Mouse (Mus musculus) lung, postnatal 25 days (tissue): ENCODE data around the gene Ttc17.

Source experiments
- DNase-seq: peaks from one replicate; pipeline ENCODE4 v3.0.0; 2022; ENCODE audit warnings: low spot score

Ttc17 gene

GRCm38 (mm10) chr2:94378678-94379077, 27.8 kb downstream of the Ttc17 start:
- DNase-seq: no peak

- peak; percentile 16 for DNase-seq
Observed at GRCm38 (mm10) chr2:94371093-94371492, 35.4 kb downstream of the Ttc17 start.

- DNase-seq: no peak
Observed at GRCm38 (mm10) chr2:94363821-94364220, 42.7 kb downstream of the Ttc17 start.

GRCm38 (mm10) chr2:94360398-94360973, 46.0 kb downstream of the Ttc17 start:
- no peak for DNase-seq

- DNase-seq: no peak
Observed at GRCm38 (mm10) chr2:94348165-94348591, 58.3 kb downstream of the Ttc17 start.

- DNase-seq: no peak
Observed at GRCm38 (mm10) chr2:94346746-94347145, 59.7 kb downstream of the Ttc17 start.

GRCm38 (mm10) chr2:94344624-94345023, 61.9 kb downstream of the Ttc17 start:
- DNase-seq: no peak

GRCm38 (mm10) chr2:94343290-94344285, 62.9 kb downstream of the Ttc17 start:
- no peak for DNase-seq

- DNase-seq: no peak
Observed at GRCm38 (mm10) chr2:94340769-94341168, 65.7 kb downstream of the Ttc17 start.

- no peak for DNase-seq
Observed at GRCm38 (mm10) chr2:94339495-94339894, 67.0 kb downstream of the Ttc17 start.

GRCm38 (mm10) chr2:94336336-94336735, 70.2 kb downstream of the Ttc17 start:
- no peak for DNase-seq

GRCm38 (mm10) chr2:94334742-94335046, 71.8 kb downstream of the Ttc17 start:
- DNase-seq: no peak

- DNase-seq: peak; percentile 24
Observed at GRCm38 (mm10) chr2:94333841-94334741, 72.4 kb downstream of the Ttc17 start.

GRCm38 (mm10) chr2:94333086-94333485, 73.4 kb downstream of the Ttc17 start:
- DNase-seq: no peak

GRCm38 (mm10) chr2:94329336-94329735, 77.2 kb downstream of the Ttc17 start:
- DNase-seq: no peak

GRCm38 (mm10) chr2:94327836-94328235, 78.7 kb downstream of the Ttc17 start:
- DNase-seq: no peak

GRCm38 (mm10) chr2:94319780-94320179, 86.7 kb downstream of the Ttc17 start:
- DNase-seq: no peak

GRCm38 (mm10) chr2:94316526-94316925, 90.0 kb downstream of the Ttc17 start:
- DNase-seq: no peak

GRCm38 (mm10) chr2:94303984-94304383, 102.5 kb downstream of the Ttc17 start:
- DNase-seq: no peak

GRCm38 (mm10) chr2:94302393-94302792, 104.1 kb downstream of the Ttc17 start:
- DNase-seq: no peak

GRCm38 (mm10) chr2:94301749-94302148, 104.7 kb downstream of the Ttc17 start:
- no peak for DNase-seq

- DNase-seq: no peak
Observed at GRCm38 (mm10) chr2:94297467-94297866, 109.0 kb downstream of the Ttc17 start.
